Mouse (Mus musculus): ENCODE results near the gene Ccdc33. TPM values are rescaled to one million over a fixed set of nuclear protein-coding genes. Genes with fewer than 3 reads are reported as not detected.

Gene Ccdc33
- 0.33 and 0.58 TPM in 2 replicates for polyA plus RNA-seq (2015; fragmentation: Nextera tagmentation; extraction: Ambion mirVana)

- H3K4me3 ChIP-seq, result no peak within 1 kb of the TSS
- WGBS, result 28% methylated on average over 2 of the region's 2 CpGs
- no peak within 1 kb of the TSS for H3K27ac ChIP-seq (replicated peaks)
- H3K27me3 ChIP-seq, result peaks cover 72% of the 10 kb centered on the region
- H3K4me1 ChIP-seq (replicated peaks), result peaks cover 36% of the 10 kb centered on the region
- no peaks in the 10 kb centered on the region for H3K36me3 ChIP-seq
- no peak within 1 kb of the TSS for H3K4me2 ChIP-seq
- ATAC-seq (ENCODE audit: low read depth), result no peak
- H3K9ac ChIP-seq, result no peak within 1 kb of the TSS
- H3K9me3 ChIP-seq, result no peaks in the 10 kb centered on the region
These were observed at the start of gene Ccdc33 for GRCm38 (mm10) chr9:58118671-58119070. Ccdc33 (minus strand) TSS chr9:58118823.

DNA sequence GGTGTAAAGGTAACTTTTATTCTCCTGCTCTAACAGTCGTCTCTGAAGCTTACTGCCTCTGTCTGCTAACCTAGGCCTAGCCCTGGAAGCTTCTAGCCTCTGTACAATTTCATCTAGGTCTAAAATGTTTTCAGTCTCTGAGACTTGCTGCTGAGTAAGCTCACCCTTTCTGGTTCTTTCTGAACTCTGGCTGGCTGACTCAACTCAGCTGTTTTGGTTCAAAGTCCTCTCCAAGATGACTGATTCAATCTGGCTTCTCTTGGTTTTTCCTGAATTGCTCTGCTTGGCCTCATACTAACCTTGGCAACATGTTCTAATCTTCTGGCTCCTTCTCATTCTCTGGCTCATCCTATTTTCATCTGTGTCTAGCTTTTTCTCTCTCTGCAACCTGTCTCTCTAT is 47.2 kb upstream of the Ccdc33 start:
- Histone ChIP-seq H3K9me3 (peaks cover 4% of the 10 kb centered on the region; the same call in 1 of the 2 replicates), H3K27me3 (0 out of 2 replicates have a peak, but pooled peaks cover 3% of the 10 kb centered on the region), H3K36me3 (no peaks in the 10 kb centered on the region), H3K4me3 (no peak overlapping the region), H3K27ac (replicated peaks) (no peak overlapping the region), H3K4me1 (replicated peaks) (peaks cover 5% of the 10 kb centered on the region; the same call in 1 of the 2 replicates), H3K4me2 (no peak overlapping the region), H3K9ac (no peak overlapping the region)
- 84% methylated on average over 1 of the region's 1 CpGs for WGBS
- no peak for ATAC-seq (ENCODE audit: low read depth)

- Histone ChIP-seq H3K36me3 (no peaks in the 10 kb centered on the region), H3K27me3 (peaks cover 3% of the 10 kb centered on the region; the same call in 1 of the 2 replicates)
- no peak for ATAC-seq (ENCODE audit: low read depth)
These were observed 44.5 kb upstream of the Ccdc33 start for GRCm38 (mm10) chr9:58163146-58163545.

DNA sequence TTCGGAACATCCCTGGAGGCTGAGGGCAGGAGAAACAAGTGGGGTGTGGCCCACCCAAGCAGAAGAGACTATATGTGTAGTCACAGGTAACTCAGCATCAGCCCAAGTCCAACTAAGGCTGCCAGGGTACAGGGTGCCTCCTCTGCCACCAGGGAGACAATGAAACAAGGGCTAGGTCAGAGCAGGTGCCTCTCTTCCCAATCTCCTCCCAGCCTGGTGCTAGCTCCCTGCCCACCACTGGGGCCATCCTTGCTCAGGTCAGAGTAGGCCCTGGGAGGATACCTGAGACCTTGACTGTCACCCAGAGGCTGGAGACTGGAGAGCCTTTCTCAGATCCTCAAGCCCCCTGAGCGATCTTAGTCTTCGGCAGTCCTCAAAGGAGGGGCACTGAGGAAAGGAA is 43.5 kb upstream of the Ccdc33 start:
- Histone ChIP-seq H3K4me3 (no peak overlapping the region), H3K9me3 (peaks cover 4% of the 10 kb centered on the region; the same call in 1 of the 2 replicates), H3K27me3 (peaks cover 3% of the 10 kb centered on the region; the same call in 1 of the 2 replicates), H3K4me1 (replicated peaks) (peaks cover 21% of the 10 kb centered on the region), H3K4me2 (no peak overlapping the region), H3K9ac (no peak overlapping the region), H3K36me3 (no peaks in the 10 kb centered on the region), H3K27ac (replicated peaks) (no peak overlapping the region)
- WGBS, result 89% methylated on average over 3 of the region's 3 CpGs
- no peak for ATAC-seq (ENCODE audit: low read depth)

More at GRCm38 (mm10) chr9:58163146-58163545, 44.5 kb upstream of the Ccdc33 start:
- Histone ChIP-seq H3K27ac (replicated peaks) (no peak overlapping the region), H3K4me1 (replicated peaks) (peaks cover 15% of the 10 kb centered on the region), H3K4me2 (no peak overlapping the region), H3K9me3 (peaks cover 4% of the 10 kb centered on the region; the same call in 1 of the 2 replicates), H3K4me3 (no peak overlapping the region), H3K9ac (no peak overlapping the region)
- WGBS, result 66% methylated on average over 5 of the region's 5 CpGs

GRCm38 (mm10) chr9:58160315-58160714 is 41.7 kb upstream of the Ccdc33 start:
- H3K27ac ChIP-seq (replicated peaks), result peak overlapping the region; percentile 28; the same call in 1 of the 2 replicates
- H3K36me3 ChIP-seq, result no peaks in the 10 kb centered on the region
- WGBS, result 83% methylated on average over 5 of the region's 5 CpGs
- no peaks in the 10 kb centered on the region for H3K9me3 ChIP-seq
- H3K9ac ChIP-seq, result no peak overlapping the region
- peaks cover 36% of the 10 kb centered on the region for H3K4me1 ChIP-seq (replicated peaks)
- no peak for ATAC-seq (ENCODE audit: low read depth)
- H3K27me3 ChIP-seq, result peaks cover 3% of the 10 kb centered on the region; the same call in 1 of the 2 replicates
- H3K4me2 ChIP-seq, result no peak overlapping the region
- no peak overlapping the region for H3K4me3 ChIP-seq

- Histone ChIP-seq H3K27ac (replicated peaks) (peak overlapping the region; percentile 28; the same call in 1 of the 2 replicates), H3K4me3 (no peak overlapping the region), H3K4me2 (no peak overlapping the region), H3K27me3 (peaks cover 3% of the 10 kb centered on the region; the same call in 1 of the 2 replicates), H3K9ac (no peak overlapping the region), H3K4me1 (replicated peaks) (peaks cover 41% of the 10 kb centered on the region), H3K9me3 (no peaks in the 10 kb centered on the region), H3K36me3 (no peaks in the 10 kb centered on the region)
- 72% methylated on average over 4 of the region's 4 CpGs for WGBS
- no peak for ATAC-seq (ENCODE audit: low read depth)
These were observed 41.2 kb upstream of the Ccdc33 start for GRCm38 (mm10) chr9:58159855-58160254.

DNA sequence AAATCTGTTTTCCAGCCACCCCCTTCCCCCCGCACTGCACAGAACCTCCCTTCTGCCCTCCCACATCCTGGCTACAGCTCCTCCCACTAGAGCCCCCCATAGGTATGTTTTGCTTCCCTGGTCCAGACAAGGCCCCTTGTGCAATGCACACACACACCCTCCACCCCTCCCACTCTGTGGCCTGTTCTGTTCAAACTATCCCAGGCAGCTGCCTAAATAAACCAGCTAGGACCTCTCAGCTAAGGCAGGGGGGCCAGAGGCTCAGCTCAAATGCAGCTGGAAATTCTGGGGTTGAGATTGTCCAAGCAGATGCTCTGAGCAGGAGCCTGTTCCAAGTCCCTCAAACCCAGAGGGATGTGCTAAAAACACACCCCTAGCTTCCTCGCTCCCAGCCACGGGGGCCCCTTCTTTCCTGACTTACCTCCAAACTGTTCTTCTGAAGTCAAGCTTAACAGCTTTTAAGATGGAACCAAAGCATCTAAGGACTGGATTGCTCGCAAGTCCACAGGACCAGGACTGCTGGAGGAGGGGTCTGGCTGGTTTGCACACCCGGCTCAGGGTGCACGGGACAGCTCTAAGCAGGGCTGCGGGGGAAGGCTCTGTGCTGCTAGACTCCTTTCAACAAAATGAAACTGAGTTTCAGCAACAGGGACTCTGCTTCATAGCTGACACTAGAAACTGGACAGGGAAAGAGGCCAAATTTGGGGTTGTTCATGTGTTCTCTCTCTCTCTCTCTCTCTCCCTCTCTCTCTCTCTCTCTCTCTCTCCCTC is 40.1 kb upstream of the Ccdc33 start:
- Histone ChIP-seq H3K27ac (replicated peaks) (peak overlapping the region; percentile 52), H3K27me3 (peaks cover 3% of the 10 kb centered on the region; the same call in 1 of the 2 replicates), H3K9ac (peak overlapping the region; percentile 49; the same call in 1 of the 2 replicates), H3K36me3 (no peaks in the 10 kb centered on the region), H3K4me2 (peak overlapping the region; percentile 44; the same call in 1 of the 2 replicates), H3K4me3 (peak overlapping the region; percentile 20), H3K9me3 (no peaks in the 10 kb centered on the region), H3K4me1 (replicated peaks) (peaks cover 47% of the 10 kb centered on the region)
- WGBS, result 49% methylated on average over 7 of the region's 7 CpGs
- 0 out of 2 replicates have a peak, but pooled peaks have one; percentile 46 for ATAC-seq (ENCODE audit: low read depth)

GRCm38 (mm10) chr9:58157838-58158237 is 39.2 kb upstream of the Ccdc33 start:
- ATAC-seq (ENCODE audit: low read depth), result no peak
- H3K9me3 ChIP-seq, result no peaks in the 10 kb centered on the region
- H3K27ac ChIP-seq (replicated peaks), result peak overlapping the region; percentile 52
- peak overlapping the region; percentile 49; the same call in 1 of the 2 replicates for H3K9ac ChIP-seq
- peaks cover 56% of the 10 kb centered on the region for H3K4me1 ChIP-seq (replicated peaks)
- H3K4me3 ChIP-seq, result peak overlapping the region; percentile 20
- peak overlapping the region; percentile 44 for H3K4me2 ChIP-seq
- no peaks in the 10 kb centered on the region for H3K36me3 ChIP-seq
- peaks cover 3% of the 10 kb centered on the region; the same call in 1 of the 2 replicates for H3K27me3 ChIP-seq
- WGBS, result 78% methylated on average over 13 of the region's 13 CpGs

DNA sequence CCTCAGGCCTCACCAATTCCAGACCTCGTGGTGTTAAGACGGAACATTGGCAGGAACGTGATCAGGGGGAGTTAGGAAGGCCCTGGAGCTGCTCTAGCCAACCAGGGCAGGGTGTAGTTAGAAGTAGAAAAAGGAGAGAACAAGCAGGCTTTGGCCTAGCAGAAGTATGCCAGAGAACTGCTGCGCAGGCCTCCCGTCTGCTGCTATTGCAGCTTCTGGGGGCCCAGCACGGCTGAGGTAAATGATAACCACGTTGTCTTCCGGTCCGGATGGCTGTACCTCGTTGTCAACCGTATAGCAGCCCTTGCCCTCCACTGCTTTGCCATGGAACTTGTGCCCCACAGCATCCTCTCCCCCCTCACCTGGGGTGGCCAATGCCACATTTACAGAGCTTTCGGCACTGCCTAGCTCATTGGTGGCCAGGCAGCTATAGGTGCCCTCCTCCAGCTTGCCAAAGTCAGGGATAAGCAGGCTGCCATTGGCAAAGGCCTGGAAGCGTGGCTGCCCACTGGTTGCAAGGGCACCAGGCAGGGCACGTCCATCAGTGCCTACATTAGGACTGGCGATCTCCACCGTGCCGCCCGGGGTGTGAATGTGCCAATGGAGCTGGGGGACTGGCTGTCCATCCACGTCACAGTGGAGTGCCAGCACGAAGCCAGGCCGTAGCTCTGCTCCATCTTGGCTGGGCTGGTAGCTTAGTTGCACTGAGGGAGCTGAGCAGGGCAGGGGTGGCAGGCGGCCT is 38.4 kb upstream of the Ccdc33 start:
- Histone ChIP-seq H3K4me2 (peak overlapping the region; percentile 44), H3K36me3 (no peaks in the 10 kb centered on the region)
- 87% methylated on average over 22 of the region's 22 CpGs for WGBS

GRCm38 (mm10) chr9:58155366-58155765 is 36.7 kb upstream of the Ccdc33 start:
- H3K4me1 ChIP-seq (replicated peaks), result peaks cover 57% of the 10 kb centered on the region
- no peaks in the 10 kb centered on the region for H3K36me3 ChIP-seq
- ATAC-seq (ENCODE audit: low read depth), result peak; percentile 47; the same call in 1 of the 2 replicates
- no peak overlapping the region for H3K4me3 ChIP-seq
- no peak overlapping the region for H3K9ac ChIP-seq
- 41% methylated on average over 3 of the region's 3 CpGs for WGBS
- H3K27ac ChIP-seq (replicated peaks), result peak overlapping the region; percentile 38
- H3K9me3 ChIP-seq, result no peaks in the 10 kb centered on the region
- peak overlapping the region; percentile 13 for H3K4me2 ChIP-seq
- no peaks in the 10 kb centered on the region; the same call in 1 of the 2 replicates for H3K27me3 ChIP-seq

More for the DNA sequence above, 38.4 kb upstream of the Ccdc33 start:
- Histone ChIP-seq H3K27me3 (peaks cover 3% of the 10 kb centered on the region; the same call in 1 of the 2 replicates), H3K9me3 (no peaks in the 10 kb centered on the region), H3K4me3 (peak overlapping the region; percentile 20; the same call in 1 of the 2 replicates), H3K27ac (replicated peaks) (no peak overlapping the region; the same call in 1 of the 2 replicates), H3K4me1 (replicated peaks) (peaks cover 57% of the 10 kb centered on the region), H3K9ac (0 out of 2 replicates have a peak overlapping the region, but pooled peaks have one; percentile 8)
- no peak for ATAC-seq (ENCODE audit: low read depth)

DNA sequence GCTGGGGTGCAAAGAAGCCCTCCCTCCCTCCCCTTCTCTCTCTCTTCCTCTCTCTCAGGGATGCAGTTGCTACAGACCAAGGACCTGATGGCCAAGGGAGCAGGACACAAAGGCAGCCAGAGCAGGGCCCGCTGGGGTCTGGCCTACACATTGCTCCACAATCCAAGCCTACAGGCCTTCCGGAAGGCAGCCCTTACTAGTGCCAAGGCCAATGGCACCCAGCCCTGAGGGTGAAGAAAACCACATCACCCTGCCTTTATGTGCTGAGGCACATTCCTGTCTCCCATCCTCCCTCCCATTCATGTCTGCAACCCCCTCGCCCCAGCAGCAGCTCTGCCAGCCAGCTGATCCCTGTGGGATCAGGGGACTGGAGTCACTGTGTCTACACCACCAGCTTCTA is 34.5 kb upstream of the Ccdc33 start:
- Histone ChIP-seq H3K9ac (no peak overlapping the region), H3K36me3 (no peaks in the 10 kb centered on the region), H3K4me3 (no peak overlapping the region), H3K9me3 (no peaks in the 10 kb centered on the region), H3K4me1 (replicated peaks) (peaks cover 42% of the 10 kb centered on the region), H3K4me2 (no peak overlapping the region), H3K27ac (replicated peaks) (no peak overlapping the region; the same call in 1 of the 2 replicates), H3K27me3 (no peaks in the 10 kb centered on the region)
- WGBS, result 88% methylated on average over 3 of the region's 3 CpGs
- no peak for ATAC-seq (ENCODE audit: low read depth)
